Mouse (Mus musculus): ENCODE results near the gene Apba2. TPM values are rescaled to one million over a fixed set of nuclear protein-coding genes. Genes with fewer than 3 reads are reported as not detected.

The Apba2 gene
- polyA plus RNA-seq, 1 experiment from 2014 or later = not detected

- WGBS (ENCODE audit: missing documents) = 89% methylated on average over 3 of the region's 3 CpGs
- Histone ChIP-seq H3K27ac (no peak overlapping the region), H3K79me2 (ENCODE audit: inconsistent target) (no peaks in the 10 kb centered on the region), H3K4me3 (ENCODE audit: inconsistent target) (no peak overlapping the region), H3K36me3 (ENCODE audit: inconsistent target) (no peaks in the 10 kb centered on the region)
These were observed 139.1 kb downstream of the Apba2 start for GRCm38 (mm10) chr7:64640651-64641050.

DNA sequence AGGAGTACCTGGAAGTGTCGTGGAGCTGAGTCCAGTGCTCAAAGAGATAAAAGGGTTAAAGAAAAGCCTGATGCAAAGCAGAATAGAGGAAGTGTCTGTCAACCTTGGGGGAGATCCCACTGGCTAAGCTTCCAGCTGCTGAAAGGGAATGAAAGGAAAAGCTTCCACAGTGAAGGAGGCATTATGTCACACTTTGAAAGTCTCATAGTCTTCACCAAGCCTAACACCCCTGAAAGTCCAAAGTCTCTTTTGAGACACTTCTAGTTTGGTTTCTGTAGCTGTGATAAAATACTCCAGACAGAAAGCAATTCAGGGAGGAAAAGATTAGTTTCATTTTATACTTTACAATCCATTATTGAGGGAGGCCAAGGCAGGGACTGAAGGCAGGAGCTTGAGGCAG, 141.4 kb downstream of the Apba2 start:
- WGBS (ENCODE audit: missing documents) = 13% methylated on average over 1 of the region's 1 CpGs
- Histone ChIP-seq H3K27ac (no peak overlapping the region), H3K79me2 (ENCODE audit: inconsistent target) (no peaks in the 10 kb centered on the region)

DNA sequence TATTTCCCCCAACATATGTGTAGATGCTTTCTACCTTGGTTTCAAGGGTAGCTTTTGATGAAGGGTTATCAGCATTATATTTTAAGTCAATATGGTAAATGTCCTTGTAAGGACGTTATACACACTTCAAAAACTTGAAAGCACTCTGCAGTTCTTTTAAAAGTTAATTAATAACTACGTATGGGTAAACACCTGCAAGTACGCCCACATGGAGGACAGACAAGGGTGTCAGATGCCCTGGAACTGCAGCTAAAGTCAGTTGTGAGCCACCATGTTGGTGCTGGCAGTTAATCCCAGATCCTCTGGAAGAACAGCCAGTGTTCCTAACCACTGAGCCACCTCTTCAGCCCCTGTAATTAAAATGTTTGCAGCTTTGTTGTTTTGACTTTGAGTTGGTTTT, 144.0 kb downstream of the Apba2 start:
- WGBS (ENCODE audit: missing documents) = 92% methylated on average over 3 of the region's 3 CpGs
- H3K79me2 ChIP-seq (ENCODE audit: inconsistent target) = no peaks in the 10 kb centered on the region
- H3K36me3 ChIP-seq (ENCODE audit: inconsistent target) = no peaks in the 10 kb centered on the region
- H3K4me3 ChIP-seq (ENCODE audit: inconsistent target) = no peak overlapping the region
- no peak overlapping the region for H3K27ac ChIP-seq

More for the DNA sequence above, 141.4 kb downstream of the Apba2 start:
- no peak overlapping the region for H3K4me3 ChIP-seq (ENCODE audit: inconsistent target)
- H3K36me3 ChIP-seq (ENCODE audit: inconsistent target) = no peaks in the 10 kb centered on the region

DNA sequence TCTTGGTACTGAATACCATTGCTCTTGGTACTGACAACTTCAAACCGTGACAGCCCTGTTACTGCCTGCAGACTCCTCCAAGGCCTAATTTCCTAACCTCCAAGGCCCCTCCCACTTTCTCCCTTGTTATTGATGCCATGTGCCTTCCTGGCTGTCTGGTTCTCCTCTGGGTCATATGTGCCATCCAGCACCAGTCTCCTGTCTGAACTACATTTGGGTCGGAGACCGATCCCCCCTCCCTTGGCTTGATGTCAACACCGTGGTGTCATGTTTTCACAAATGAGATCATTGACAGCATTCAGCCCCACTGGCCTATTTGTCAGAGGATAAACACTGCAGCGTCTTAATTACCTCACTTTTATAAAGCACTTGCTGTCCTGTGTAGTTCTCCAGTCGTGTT, 144.5 kb downstream of the Apba2 start:
- H3K27ac ChIP-seq = no peak overlapping the region
- 82% methylated on average over 6 of the region's 6 CpGs for WGBS (ENCODE audit: missing documents)
- no peak overlapping the region for H3K4me3 ChIP-seq (ENCODE audit: inconsistent target)
- H3K79me2 ChIP-seq (ENCODE audit: inconsistent target) = no peaks in the 10 kb centered on the region
- no peaks in the 10 kb centered on the region for H3K36me3 ChIP-seq (ENCODE audit: inconsistent target)

DNA sequence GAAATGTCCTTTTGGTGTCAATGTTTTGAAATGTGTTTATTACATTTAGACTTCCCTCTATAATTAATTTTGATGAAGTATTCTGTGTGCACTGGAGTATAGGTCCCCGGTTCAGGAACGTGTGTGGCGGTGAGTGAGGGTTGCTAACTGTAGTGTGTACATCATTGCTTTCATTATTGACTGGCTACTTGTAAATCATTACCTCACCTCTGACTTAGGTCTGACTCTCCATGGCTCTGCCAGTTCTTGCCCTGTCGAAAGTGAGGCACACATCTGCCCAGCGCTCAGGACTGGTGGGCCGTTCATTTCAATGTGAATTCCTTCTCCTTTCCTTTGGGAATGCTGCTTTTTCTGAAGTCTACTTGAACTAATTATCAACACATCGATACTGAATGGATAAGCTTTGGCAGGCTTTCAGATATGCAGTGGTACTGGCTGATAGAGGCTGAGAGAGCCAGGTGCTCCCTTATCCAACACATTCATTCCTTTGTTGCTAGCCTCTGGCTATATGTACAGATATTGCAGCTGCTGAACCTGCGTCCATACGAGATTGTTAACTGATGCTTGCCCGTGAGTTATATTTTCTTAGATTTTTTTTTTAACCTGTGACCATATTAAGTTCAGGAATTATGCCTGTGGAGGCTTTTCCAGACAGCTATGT, 147.6 kb downstream of the Apba2 start:
- Histone ChIP-seq H3K36me3 (ENCODE audit: inconsistent target) (no peaks in the 10 kb centered on the region), H3K4me3 (ENCODE audit: inconsistent target) (no peak overlapping the region), H3K79me2 (ENCODE audit: inconsistent target) (no peaks in the 10 kb centered on the region), H3K27ac (no peak overlapping the region)
- 93% methylated on average over 10 of the region's 10 CpGs for WGBS (ENCODE audit: missing documents)

DNA sequence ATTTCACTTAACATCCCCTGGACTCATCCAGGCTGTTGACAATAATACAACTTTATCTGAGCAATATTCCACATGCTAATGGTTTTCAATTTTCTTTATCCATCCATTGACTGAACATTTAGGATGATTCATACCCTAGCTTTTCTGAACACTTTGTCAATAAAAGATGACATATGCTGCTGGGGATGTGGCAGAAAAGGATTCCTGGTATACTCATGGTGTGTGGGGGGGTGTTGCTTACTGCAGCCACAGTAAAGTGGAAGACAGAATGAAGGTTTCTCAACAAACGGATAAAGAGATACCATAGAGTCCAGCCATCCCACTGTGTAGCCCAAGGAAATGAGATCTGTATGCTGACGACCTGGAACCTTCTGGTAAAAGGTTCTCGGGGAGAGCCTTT, 150.5 kb downstream of the Apba2 start:
- Histone ChIP-seq H3K79me2 (ENCODE audit: inconsistent target) (no peaks in the 10 kb centered on the region), H3K4me3 (ENCODE audit: inconsistent target) (no peak overlapping the region), H3K27ac (no peak overlapping the region), H3K36me3 (ENCODE audit: inconsistent target) (no peaks in the 10 kb centered on the region)
- WGBS (ENCODE audit: missing documents) = 85% methylated on average over 3 of the region's 3 CpGs

GRCm38 (mm10) chr7:64656787-64657186, 155.3 kb downstream of the Apba2 start:
- 18% methylated on average over 7 of the region's 7 CpGs for WGBS (ENCODE audit: missing documents)
- Histone ChIP-seq H3K79me2 (ENCODE audit: inconsistent target) (no peaks in the 10 kb centered on the region), H3K36me3 (ENCODE audit: inconsistent target) (no peaks in the 10 kb centered on the region), H3K27ac (no peak overlapping the region), H3K4me3 (ENCODE audit: inconsistent target) (no peak overlapping the region)

GRCm38 (mm10) chr7:64658914-64659313, 157.4 kb downstream of the Apba2 start:
- Histone ChIP-seq H3K36me3 (ENCODE audit: inconsistent target) (no peaks in the 10 kb centered on the region), H3K4me3 (ENCODE audit: inconsistent target) (no peak overlapping the region), H3K79me2 (ENCODE audit: inconsistent target) (no peaks in the 10 kb centered on the region), H3K27ac (no peak overlapping the region)
- 75% methylated on average over 4 of the region's 4 CpGs for WGBS (ENCODE audit: missing documents)

DNA sequence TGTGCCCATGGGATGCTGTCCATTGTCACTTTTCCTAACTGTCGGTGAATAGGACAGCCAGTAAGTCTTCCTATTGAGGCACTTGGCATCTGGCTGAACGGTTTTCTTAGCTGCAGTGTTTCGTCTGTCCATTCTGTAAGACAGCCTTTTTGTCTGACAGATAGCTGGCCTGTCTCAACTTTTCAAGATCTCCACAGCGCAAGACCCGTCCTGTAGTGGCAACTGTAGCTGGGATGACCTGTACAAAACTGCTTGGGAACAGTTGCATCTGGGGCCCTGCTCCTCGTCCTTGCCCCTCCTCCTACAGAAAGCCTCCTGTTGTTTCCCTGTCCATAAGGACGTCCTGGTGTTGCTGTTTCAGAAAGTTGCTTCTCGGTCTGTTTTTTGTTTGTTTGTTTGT, 157.8 kb downstream of the Apba2 start:
- no peak overlapping the region for H3K27ac ChIP-seq
- no peaks in the 10 kb centered on the region for H3K36me3 ChIP-seq (ENCODE audit: inconsistent target)
- H3K4me3 ChIP-seq (ENCODE audit: inconsistent target) = no peak overlapping the region
- WGBS (ENCODE audit: missing documents) = 81% methylated on average over 8 of the region's 8 CpGs
- H3K79me2 ChIP-seq (ENCODE audit: inconsistent target) = no peaks in the 10 kb centered on the region

DNA sequence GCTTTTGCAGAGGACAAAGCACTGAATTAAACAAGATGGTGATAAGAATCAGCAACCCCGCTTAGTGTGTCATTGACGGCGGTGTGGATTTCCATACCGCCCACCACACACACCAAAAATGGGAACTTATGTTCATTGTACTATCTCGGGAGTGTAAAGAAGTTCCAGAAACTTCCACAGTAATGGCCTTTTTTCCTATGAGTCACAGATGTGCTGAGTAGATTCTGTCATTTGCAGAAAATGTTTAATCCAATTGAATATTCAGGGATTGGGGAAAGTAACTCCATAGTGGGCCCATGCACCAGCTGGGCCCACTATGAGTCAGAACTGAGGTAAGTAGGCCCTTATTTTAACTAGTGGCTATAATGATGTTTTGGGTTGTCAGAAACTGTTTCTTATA, 161.0 kb downstream of the Apba2 start:
- H3K79me2 ChIP-seq (ENCODE audit: inconsistent target) = no peaks in the 10 kb centered on the region
- no peak overlapping the region for H3K4me3 ChIP-seq (ENCODE audit: inconsistent target)
- no peak overlapping the region for H3K27ac ChIP-seq
- WGBS (ENCODE audit: missing documents) = 92% methylated on average over 5 of the region's 5 CpGs
- H3K36me3 ChIP-seq (ENCODE audit: inconsistent target) = no peaks in the 10 kb centered on the region

- 89% methylated on average over 3 of the region's 3 CpGs for WGBS (ENCODE audit: missing documents)
- H3K4me3 ChIP-seq (ENCODE audit: inconsistent target) = no peak overlapping the region
- no peaks in the 10 kb centered on the region for H3K36me3 ChIP-seq (ENCODE audit: inconsistent target)
- no peak overlapping the region for H3K27ac ChIP-seq
- H3K79me2 ChIP-seq (ENCODE audit: inconsistent target) = no peaks in the 10 kb centered on the region
These were observed 162.1 kb downstream of the Apba2 start for GRCm38 (mm10) chr7:64663600-64663999.

- no peak overlapping the region for H3K27ac ChIP-seq
- H3K4me3 ChIP-seq (ENCODE audit: inconsistent target) = no peak overlapping the region
- H3K36me3 ChIP-seq (ENCODE audit: inconsistent target) = no peaks in the 10 kb centered on the region
- 44% methylated on average over 7 of the region's 7 CpGs for WGBS (ENCODE audit: missing documents)
- no peaks in the 10 kb centered on the region for H3K79me2 ChIP-seq (ENCODE audit: inconsistent target)
These were observed 163.6 kb downstream of the Apba2 start for GRCm38 (mm10) chr7:64665120-64665519.

DNA sequence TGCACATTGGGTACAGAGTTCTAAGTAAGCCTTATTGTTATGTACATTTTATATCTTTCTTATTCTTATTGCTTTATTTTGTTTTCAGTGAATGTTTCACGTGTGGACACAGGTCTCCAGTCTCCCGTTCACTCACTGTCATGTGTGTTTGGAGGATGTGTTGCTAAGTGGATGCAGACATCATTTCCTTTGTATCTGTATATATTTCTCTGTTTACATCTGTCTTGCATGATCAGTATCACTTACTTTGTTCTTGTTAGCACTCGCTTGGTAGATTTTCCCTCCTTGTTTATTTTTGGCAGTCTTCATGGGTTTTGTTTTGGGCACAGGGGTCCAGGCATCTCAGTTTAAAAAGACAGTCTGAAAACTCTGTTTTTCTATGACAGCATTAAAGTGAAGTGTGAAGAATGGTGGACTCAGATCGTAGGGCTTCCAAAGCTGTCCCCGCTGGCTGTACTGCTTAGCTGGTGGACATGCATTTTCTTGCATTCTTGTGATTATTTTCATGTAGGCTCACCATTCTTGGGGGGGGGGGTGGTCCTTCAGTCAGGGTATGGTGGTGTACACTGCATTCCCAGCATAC, 164.3 kb downstream of the Apba2 start:
- Histone ChIP-seq H3K79me2 (ENCODE audit: inconsistent target) (no peaks in the 10 kb centered on the region), H3K27ac (no peak overlapping the region), H3K4me3 (ENCODE audit: inconsistent target) (no peak overlapping the region), H3K36me3 (ENCODE audit: inconsistent target) (no peaks in the 10 kb centered on the region)
- 82% methylated on average over 5 of the region's 5 CpGs for WGBS (ENCODE audit: missing documents)

GRCm38 (mm10) chr7:64667959-64668358, 166.5 kb downstream of the Apba2 start:
- Histone ChIP-seq H3K4me3 (ENCODE audit: inconsistent target) (no peak overlapping the region), H3K79me2 (ENCODE audit: inconsistent target) (no peaks in the 10 kb centered on the region), H3K27ac (no peak overlapping the region), H3K36me3 (ENCODE audit: inconsistent target) (no peaks in the 10 kb centered on the region)
- WGBS (ENCODE audit: missing documents) = 97% methylated on average over 4 of the region's 4 CpGs

DNA sequence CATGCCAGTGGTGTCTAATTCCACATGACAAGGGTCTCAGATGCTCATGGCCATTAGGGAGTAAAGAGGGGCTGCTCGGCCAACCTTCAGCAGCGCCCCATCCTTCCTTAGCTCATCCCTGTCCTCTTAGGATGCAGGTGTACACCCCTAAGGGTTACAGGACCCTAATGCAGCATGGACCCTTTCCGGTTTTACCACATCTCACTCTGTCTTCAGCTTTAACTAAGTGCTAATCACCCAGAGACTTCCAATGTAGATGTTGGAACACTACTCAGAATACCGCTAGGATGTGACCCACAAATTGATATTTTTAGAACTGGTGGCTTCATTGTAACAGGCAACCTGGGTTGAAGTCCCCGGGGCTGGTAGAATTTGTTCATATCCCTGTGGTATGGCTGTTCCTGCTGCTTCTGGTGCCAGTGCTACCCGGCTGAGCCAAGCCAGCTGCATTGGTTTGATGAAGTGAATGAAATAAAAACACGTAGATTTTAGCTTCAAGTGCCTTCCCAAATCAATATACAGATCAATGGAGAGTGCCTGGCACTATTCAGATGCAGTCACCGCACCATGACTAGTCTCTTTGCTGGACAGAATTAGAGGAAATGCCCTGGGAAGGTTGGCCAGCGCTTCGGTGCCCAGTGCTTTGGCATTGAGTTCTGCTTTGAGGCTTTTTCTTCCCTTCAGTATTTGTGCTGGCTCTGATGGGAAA, 178.4 kb downstream of the Apba2 start:
- no peak overlapping the region for H3K27ac ChIP-seq
- WGBS (ENCODE audit: missing documents) = 84% methylated on average over 10 of the region's 10 CpGs
- no peaks in the 10 kb centered on the region for H3K36me3 ChIP-seq (ENCODE audit: inconsistent target)
- H3K4me3 ChIP-seq (ENCODE audit: inconsistent target) = no peak overlapping the region
- no peaks in the 10 kb centered on the region for H3K79me2 ChIP-seq (ENCODE audit: inconsistent target)

Measured in macrophage (primary cell).